ENCODE assay signal across 7 mouse cellular contexts in genomic region chrX:72274659-72275371, GRCm38 (mm10). TPM values are rescaled to one million over a fixed set of nuclear protein-coding genes. Genes with fewer than 3 reads are reported as not detected.
DNase-seq lines count a peak whose midpoint lies in the region; ATAC-seq and TF ChIP-seq lines count a peak whose summit lies in the region.

Gabre (minus strand) TSS chrX:72274803.

- CTCF ChIA-PET in Patski (lab: Charles Lee) = no interaction called here

- in situ Hi-C loops in Patski (cut with MboI; ENCODE audit: low pct_unique_long_range_greater_than_20kb) = no loop called here

- H3K36me3 ChIP-seq in intestine, embryonic 15.5 days = no peaks in the 10 kb centered on the region
- H3K36me3 ChIP-seq in liver, postnatal 0 days (replicated peaks; ENCODE audit: insufficient read depth, low read length) = no peaks in the 10 kb centered on the region

- peak; percentile 79 for ATAC-seq in Patski
- ATAC-seq in intestine, embryonic 15.5 days = peak; percentile 93
- ATAC-seq in liver, postnatal 0 days = no peak

- 22% methylated on average over 18 of the region's 36 CpGs for WGBS in intestine, embryonic 15.5 days
- 22% methylated on average over 7 of the region's 36 CpGs for WGBS in liver, postnatal 0 days (ENCODE audit: insufficient replicate concordance)

- H3K27ac ChIP-seq in intestine, embryonic 15.5 days = no peak within 1 kb of the TSS
- no peak within 1 kb of the TSS for H3K27ac ChIP-seq in liver, postnatal 0 days (ENCODE audit: low read depth)

- TF ChIP-seq CTCF in Patski (IDR thresholded peaks at IDR 0.05) = no peak
- TF ChIP-seq CTCF in liver, postnatal 0 days (IDR thresholded peaks at IDR 0.05; ENCODE audit: low read depth) = no peak

- POLR2A ChIA-PET in Patski (lab: Charles Lee) = no interaction called here

- peak within 1 kb of the TSS; percentile 77 for H3K4me2 ChIP-seq in intestine, embryonic 15.5 days (replicated peaks)
- peak within 1 kb of the TSS; percentile 62 for H3K4me2 ChIP-seq in liver, postnatal 0 days (ENCODE audit: low read depth, low read length)

- no peaks in the 10 kb centered on the region for H3K9me3 ChIP-seq in intestine, embryonic 15.5 days
- no peaks in the 10 kb centered on the region for H3K9me3 ChIP-seq in liver, postnatal 0 days (ENCODE audit: low read length)

- no peak for TF ChIP-seq EP300 in liver, postnatal 0 days (IDR thresholded peaks at IDR 0.05; ENCODE audit: low read depth)

- DNase-seq in Patski (ENCODE audit: low read depth, low spot score) = no peak
- peak; percentile 3 for DNase-seq in c-Kit-positive CD71-negative TER-119-negative erythroid progenitor cells, embryonic 14.5 days (ENCODE audit: low read depth)
- DNase-seq in gastrocnemius, postnatal 4 days (ENCODE audit: low spot score in 2 of 2) = peak; percentile 32 to 61
- DNase-seq in liver, postnatal 0 days = peak; percentile 21
- DNase-seq in ovary, postnatal 14 days (ENCODE audit: low spot score) = peak; percentile 10
- DNase-seq in frontal cortex, postnatal 14 days (ENCODE audit: low spot score in 2 of 2) = no peak

- peaks cover 2% of the 10 kb centered on the region for H3K27me3 ChIP-seq in Patski
- H3K27me3 ChIP-seq in intestine, embryonic 15.5 days (replicated peaks) = no peaks in the 10 kb centered on the region; the same call in 1 of the 2 replicates
- H3K27me3 ChIP-seq in liver, postnatal 0 days (ENCODE audit: insufficient read depth, low read length) = no peaks in the 10 kb centered on the region

- H3K9ac ChIP-seq in intestine, embryonic 15.5 days = peak within 1 kb of the TSS; percentile 39
- no peak within 1 kb of the TSS for H3K9ac ChIP-seq in liver, postnatal 0 days (replicated peaks)

- H3K4me1 ChIP-seq in intestine, embryonic 15.5 days (replicated peaks) = no peaks in the 10 kb centered on the region
- no peaks in the 10 kb centered on the region for H3K4me1 ChIP-seq in liver, postnatal 0 days (ENCODE audit: insufficient read depth)

- peak within 1 kb of the TSS; percentile 43 for H3K4me3 ChIP-seq in intestine, embryonic 15.5 days (replicated peaks)
- H3K4me3 ChIP-seq in liver, postnatal 0 days (ENCODE audit: low read depth, low read length) = peak within 1 kb of the TSS; percentile 24

RNA-seq across cellular contexts. Expression of gene Gabre, which starts in this region (rescaled TPM):
- polyA plus RNA-seq in Patski (2021) = 2.5 TPM
- total RNA-seq in gastrocnemius, postnatal 4 days (2021) = 1 to 10 TPM; 2.5 to 2.8 TPM
- polyA plus RNA-seq in intestine, embryonic 15.5 days (2015; fragmentation: Nextera tagmentation; extraction: Ambion mirVana) = 1.5 and 2.0 TPM in 2 replicates
- polyA plus RNA-seq in liver, postnatal 0 days (2015; fragmentation: Nextera tagmentation; extraction: Ambion mirVana) = 0.06 and 0.07 TPM in 2 replicates

Comparison
In these comparisons a context has a peak if more than half of its experiments do, and no peak if none do; other contexts are left out.
1. Peak in DNase-seq, H3K4me3 ChIP-seq and H3K4me2 ChIP-seq in liver, postnatal 0 days; RNA of the gene not detected or under 1 TPM.
2. DNase-seq: peak in c-Kit-positive CD71-negative TER-119-negative erythroid progenitor cells, embryonic 14.5 days (single experiment), gastrocnemius, postnatal 4 days (2 of 2) and ovary, postnatal 14 days (single experiment); none in Patski (single experiment) and frontal cortex, postnatal 14 days (0 of 2).